Mouse (Mus musculus) G1E (cell line): Measurements from ENCODE around the gene Lbx2. TPM values are rescaled to one million over a fixed set of nuclear protein-coding genes. Genes with fewer than 3 reads are reported as not detected.
A peak's percentile ranks its signal among the peaks of the same experiment; 100 is the strongest.

Experiments used
- ATAC-seq: 2 replicates; pipeline ENCODE4 v1.8.0; 2016; ENCODE audit warnings: mild to moderate bottlenecking; ENCODE audit not compliant: insufficient number of reproducible peaks, poor library complexity, low FRiP score, severe bottlenecking; ENCODE audit errors: extremely low read depth
- DNase-seq: peaks from one replicate; pipeline ENCODE4 v3.0.0; 2012; ENCODE audit warnings: low spot score
- H3K27me3 ChIP-seq: 2 replicates; pipeline ENCODE4 v1.6.1; 2012; ENCODE audit warnings: mild to moderate bottlenecking, low read length, inconsistent platforms; ENCODE audit not compliant: insufficient read depth
- H3K36me3 ChIP-seq: replicated peaks from 2 replicates; pipeline ENCODE3; 2012; ENCODE audit warnings: mild to moderate bottlenecking, inconsistent platforms
- H3K4me1 ChIP-seq: 2 replicates; pipeline ENCODE4 v1.6.1; 2012; ENCODE audit warnings: low read depth, low read length, inconsistent platforms, mixed read lengths; ENCODE audit not compliant: insufficient read depth
- H3K4me3 ChIP-seq: 2 replicates; pipeline ENCODE4 v1.5.1; 2012; ENCODE audit warnings: low read depth, mild to moderate bottlenecking, inconsistent platforms, low read length, moderate library complexity, mixed read lengths
- H3K9me3 ChIP-seq: replicated peaks from 2 replicates; pipeline ENCODE4 v1.6.1; 2012; ENCODE audit warnings: inconsistent platforms
- CTCF ChIP-seq: IDR thresholded peaks from 2 replicates; pipeline ENCODE4 v1.5.1; 2012; ENCODE audit warnings: low read depth, low read length, inconsistent platforms, mixed read lengths
- GATA1 ChIP-seq: IDR thresholded peaks from 2 replicates; pipeline ENCODE4 v1.6.1; 2012; ENCODE audit warnings: borderline replicate concordance, low read length, inconsistent platforms, mixed read lengths
- GATA2 ChIP-seq: IDR thresholded peaks from 2 replicates; pipeline ENCODE4 v1.6.1; 2012; ENCODE audit warnings: low read depth, low read length, inconsistent platforms, borderline replicate concordance
- POLR2AphosphoS5 ChIP-seq: IDR thresholded peaks from 2 replicates; pipeline ENCODE4 v1.6.1; 2012; ENCODE audit warnings: low read depth, low read length, inconsistent platforms; ENCODE audit not compliant: insufficient replicate concordance
- TAL1 ChIP-seq: conservative IDR thresholded peaks from 2 replicates; pipeline ENCODE4 v1.6.1; 2012; ENCODE audit warnings: low read depth, low read length, inconsistent platforms, mixed read lengths
- polyA plus RNA-seq: library from polyadenylated mRNA; stranded (reverse); fragments of >175 nt; gene quantifications from 2 replicates; pipeline ENCODE4 v1.2.3, GENCODE M21; 2012
- total RNA-seq, 2 experiments: library from RNA; stranded (forward) in 1 of 2; stranded (reverse) in 1 of 2; fragments of 200-1000 nt in 1 of 2; fragments of >200 nt in 1 of 2; fragmentation: Nextera tagmentation in 1 of 2; gene quantifications; 2 replicates each; pipeline ENCODE4 v1.2.3; 2014 to 2017

The Lbx2 gene
- total and polyA plus RNA-seq, 3 experiments = 0.15 TPM; not detected in 2

GRCm38 (mm10) chr6:83057790-83058189, 28.4 kb upstream of the Lbx2 start, which contains the start of gene Dqx1:
TSS of gene Dqx1 (plus strand) at chr6:83057844.
- DNase-seq (no peak), ATAC-seq (no peak)
- no peak for TF ChIP-seq CTCF
- TF ChIP-seq POLR2AphosphoS5 = no peak
- TF ChIP-seq TAL1 = no peak
- no peak for TF ChIP-seq GATA2
- peaks cover 68% of the 10 kb centered on the region for H3K36me3 ChIP-seq
- peaks cover 33% of the 10 kb centered on the region for H3K4me1 ChIP-seq
- H3K27me3 ChIP-seq = no peaks in the 10 kb centered on the region
- peak within 1 kb of the TSS; percentile 17; the same call in 1 of the 2 replicates for H3K4me3 ChIP-seq
- no peaks in the 10 kb centered on the region for H3K9me3 ChIP-seq

GRCm38 (mm10) chr6:83058725-83059124, 27.4 kb upstream of the Lbx2 start:
- H3K4me1 ChIP-seq = peaks cover 24% of the 10 kb centered on the region

GRCm38 (mm10) chr6:83065995-83066394, 20.2 kb upstream of the Lbx2 start:
- no peaks in the 10 kb centered on the region for H3K4me1 ChIP-seq
- ATAC-seq = no peak
- TF ChIP-seq GATA2 (no peak), POLR2AphosphoS5 (no peak), GATA1 (no peak), TAL1 (no peak), CTCF (no peak)
- DNase-seq = no peak
- H3K9me3 ChIP-seq = peaks cover 29% of the 10 kb centered on the region
- H3K36me3 ChIP-seq = peaks cover 38% of the 10 kb centered on the region
- H3K4me3 ChIP-seq = no peak overlapping the region
- H3K27me3 ChIP-seq = peaks cover 22% of the 10 kb centered on the region; the same call in 1 of the 2 replicates

More at GRCm38 (mm10) chr6:83058725-83059124, 27.4 kb upstream of the Lbx2 start:
- peaks cover 75% of the 10 kb centered on the region for H3K36me3 ChIP-seq
- DNase-seq (no peak), ATAC-seq (no peak)
- H3K4me3 ChIP-seq = no peak overlapping the region
- no peaks in the 10 kb centered on the region for H3K27me3 ChIP-seq
- no peaks in the 10 kb centered on the region for H3K9me3 ChIP-seq
- TF ChIP-seq POLR2AphosphoS5 (peak; percentile 79), GATA2 (no peak)

- Histone ChIP-seq H3K27me3 (peaks cover 26% of the 10 kb centered on the region; the same call in 1 of the 2 replicates), H3K9me3 (peaks cover 33% of the 10 kb centered on the region), H3K36me3 (peaks cover 34% of the 10 kb centered on the region), H3K4me1 (no peaks in the 10 kb centered on the region), H3K4me3 (no peak overlapping the region)
- DNase-seq (no peak), ATAC-seq (no peak)
- TF ChIP-seq POLR2AphosphoS5 (no peak), TAL1 (no peak), CTCF (no peak), GATA2 (no peak), GATA1 (no peak)
Measured at GRCm38 (mm10) chr6:83066441-83066840, 19.7 kb upstream of the Lbx2 start.

GRCm38 (mm10) chr6:83068221-83068620, 17.9 kb upstream of the Lbx2 start:
- TF ChIP-seq TAL1 (no peak), GATA1 (no peak), GATA2 (no peak), POLR2AphosphoS5 (no peak), CTCF (no peak)
- no peak overlapping the region; the same call in 1 of the 2 replicates for H3K4me3 ChIP-seq
- ATAC-seq (no peak), DNase-seq (no peak)
- H3K27me3 ChIP-seq = peaks cover 40% of the 10 kb centered on the region
- no peaks in the 10 kb centered on the region for H3K4me1 ChIP-seq
- H3K9me3 ChIP-seq = peaks cover 33% of the 10 kb centered on the region
- peaks cover 24% of the 10 kb centered on the region for H3K36me3 ChIP-seq

GRCm38 (mm10) chr6:83068706-83069487, 17.3 kb upstream of the Lbx2 start:
- Histone ChIP-seq H3K36me3 (peaks cover 20% of the 10 kb centered on the region), H3K4me1 (no peaks in the 10 kb centered on the region), H3K9me3 (peaks cover 33% of the 10 kb centered on the region), H3K4me3 (peak overlapping the region; percentile 27; the same call in 1 of the 2 replicates), H3K27me3 (peaks cover 44% of the 10 kb centered on the region)
- no peak for TF ChIP-seq POLR2AphosphoS5
- TF ChIP-seq GATA1 = no peak
- no peak for TF ChIP-seq GATA2
- no peak for TF ChIP-seq CTCF
- no peak for TF ChIP-seq TAL1
- ATAC-seq (no peak), DNase-seq (no peak)
